Mouse (Mus musculus) forebrain, embryonic 12.5 days (tissue): ENCODE results near the gene Pnpo. TPM values are rescaled to one million over a fixed set of nuclear protein-coding genes. Genes with fewer than 3 reads are reported as not detected.
A peak's percentile ranks its signal among the peaks of the same experiment; 100 is the strongest.

ENCODE experiments used
- ATAC-seq: fragments of 200-750 bp; cut with Nextera tagmentation; 2 replicates; pipeline ENCODE4 v1.8.0; 2017; ENCODE audit warnings: moderate TSS enrichment; ENCODE audit not compliant: low FRiP score
- H3K27ac ChIP-seq: fragments of 300-500 bp; sonication (generic); 2 replicates; pipeline ENCODE4 v1.5.1; 2016; ENCODE audit warnings: mild to moderate bottlenecking
- H3K27me3 ChIP-seq: fragments of 300-500 bp; sonication (generic); 2 replicates; pipeline ENCODE4 v1.6.1; 2016; ENCODE audit warnings: mild to moderate bottlenecking
- H3K36me3 ChIP-seq: fragments of 300-500 bp; sonication (generic); replicated peaks from 2 replicates; pipeline ENCODE4 v1.6.1; 2016; ENCODE audit warnings: mild to moderate bottlenecking
- H3K4me1 ChIP-seq: fragments of 300-500 bp; sonication (generic); 2 replicates; pipeline ENCODE4 v1.6.1; 2016
- H3K4me2 ChIP-seq: fragments of 300-500 bp; sonication (generic); 2 replicates; pipeline ENCODE4 v1.6.1; 2016; ENCODE audit warnings: mild to moderate bottlenecking, moderate library complexity
- H3K4me3 ChIP-seq: fragments of 300-500 bp; sonication (generic); replicated peaks from 2 replicates; pipeline ENCODE4 v1.5.1; 2016; ENCODE audit warnings: mild to moderate bottlenecking
- H3K9ac ChIP-seq: fragments of 300-500 bp; sonication (generic); 2 replicates; pipeline ENCODE4 v1.6.1; 2016; ENCODE audit warnings: mild to moderate bottlenecking
- H3K9me3 ChIP-seq: fragments of 300-500 bp; sonication (generic); 2 replicates; pipeline ENCODE4 v1.6.1; 2016
- WGBS: fragments of 180-500 bp; shearing (Covaris S2); methylation state at CpG from one replicate; pipeline ENCODE4 v1.1.7; 2016; 5-methylcytosine and 5-hydroxymethylcytosine counted together
- polyA plus RNA-seq: library from polyadenylated mRNA; unstranded; fragments of >200 nt; fragmentation: Nextera tagmentation; extraction: Ambion mirVana; gene quantifications from 2 replicates; pipeline ENCODE4 v1.2.1, GENCODE M21; 2016

Pnpo gene
- 17.2 and 17.4 TPM in 2 replicates for polyA plus RNA-seq

DNA sequence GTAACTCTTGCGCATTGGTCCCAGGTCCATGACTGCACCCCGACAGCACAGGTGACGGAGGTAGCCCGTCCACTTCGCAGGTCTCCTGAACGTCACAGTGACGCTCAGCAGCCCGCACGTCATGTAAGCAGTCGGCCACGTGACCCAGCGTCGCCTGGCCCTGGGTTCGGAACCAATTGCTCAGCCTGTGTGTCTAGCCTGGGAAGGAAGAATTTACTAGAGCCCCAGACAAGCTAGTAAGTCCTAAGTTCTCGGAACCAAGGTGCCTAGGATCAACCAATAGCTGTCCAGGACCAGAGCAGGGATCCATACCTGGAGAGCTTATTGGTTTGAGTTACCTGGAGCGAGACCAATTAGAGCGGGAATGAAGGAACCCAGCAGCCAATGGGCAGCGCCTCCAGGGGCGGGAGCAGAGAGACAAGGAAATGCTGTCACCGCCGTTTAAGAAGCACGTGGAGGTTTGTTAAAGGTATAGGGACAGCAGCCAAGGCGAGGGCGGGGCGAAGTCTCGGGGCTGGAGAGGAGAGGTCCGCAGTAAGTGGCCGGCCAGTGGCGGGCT is at the start of gene Pnpo:
Gene Pnpo, minus strand, starts transcription at position 241 of the 559 bp plus-strand sequence.
- Histone ChIP-seq H3K4me2 (peak within 1 kb of the TSS; percentile 92), H3K36me3 (peaks cover 2% of the 10 kb centered on the region; the same call in 1 of the 2 replicates), H3K9ac (peak within 1 kb of the TSS; percentile 56), H3K27ac (no peak within 1 kb of the TSS), H3K4me1 (peaks cover 16% of the 10 kb centered on the region), H3K9me3 (no peaks in the 10 kb centered on the region), H3K27me3 (peaks cover 11% of the 10 kb centered on the region), H3K4me3 (peak within 1 kb of the TSS; percentile 49)
- peak; percentile 98 for ATAC-seq
- under 1% methylated on average over 29 of the region's 29 CpGs for WGBS

DNA sequence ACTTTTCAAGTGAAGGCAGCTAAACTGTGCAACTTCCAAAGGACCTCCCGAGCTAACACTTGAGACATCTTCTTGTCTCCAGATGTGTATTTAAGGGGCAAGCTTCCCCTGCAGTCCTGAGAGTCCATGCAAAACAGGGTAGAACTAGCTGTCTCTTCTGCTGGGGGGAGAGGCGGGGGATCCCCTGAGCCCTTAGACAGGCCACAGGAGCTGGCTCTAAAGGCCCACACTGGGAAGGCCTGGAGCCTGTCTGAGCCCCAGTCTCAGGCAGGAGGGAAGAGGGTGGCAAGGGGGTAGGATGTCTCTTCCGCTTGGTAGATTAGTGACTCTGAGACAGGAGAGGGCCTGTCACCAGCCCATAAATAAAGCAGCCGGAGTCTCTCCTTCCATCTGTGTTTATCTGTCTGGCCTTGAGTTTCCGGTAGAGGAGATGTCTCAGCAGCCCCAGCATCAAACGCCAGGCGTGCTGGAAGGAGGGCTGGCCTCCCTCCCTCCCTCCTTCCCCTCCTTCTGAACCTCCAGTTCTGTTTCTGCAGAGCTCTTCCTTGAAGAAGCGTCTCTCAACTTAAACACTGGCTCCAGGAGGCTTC is 49.0 kb upstream of the Pnpo start:
- Histone ChIP-seq H3K36me3 (no peaks in the 10 kb centered on the region), H3K9me3 (no peaks in the 10 kb centered on the region), H3K4me3 (no peak overlapping the region), H3K4me2 (no peak overlapping the region), H3K27me3 (peaks cover 68% of the 10 kb centered on the region), H3K9ac (no peak overlapping the region), H3K4me1 (peaks cover 30% of the 10 kb centered on the region), H3K27ac (no peak overlapping the region)
- no peak for ATAC-seq
- WGBS: 67% methylated on average over 8 of the region's 8 CpGs

DNA sequence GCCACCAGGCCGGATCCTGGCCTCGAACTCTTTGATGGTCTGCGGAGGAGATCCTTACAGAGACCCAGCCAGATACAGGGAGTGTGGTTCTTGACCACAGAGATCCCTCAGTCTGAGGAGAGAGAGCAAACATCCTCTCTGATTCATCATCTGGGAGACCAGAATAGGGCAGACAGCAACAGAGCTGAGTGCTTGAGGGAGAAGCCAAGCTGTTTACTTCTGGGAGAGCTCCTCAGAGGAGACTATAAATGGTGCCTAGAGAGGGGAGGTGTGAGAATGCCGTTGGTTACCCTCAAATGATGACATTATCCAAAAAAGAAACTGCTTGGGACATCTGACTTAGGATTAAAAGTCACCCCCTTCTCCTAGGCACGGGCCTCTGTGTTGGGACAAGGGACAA is 47.7 kb upstream of the Pnpo start:
- Histone ChIP-seq H3K4me2 (no peak overlapping the region), H3K4me3 (no peak overlapping the region), H3K27me3 (peaks cover 81% of the 10 kb centered on the region), H3K4me1 (peaks cover 23% of the 10 kb centered on the region), H3K36me3 (no peaks in the 10 kb centered on the region), H3K9ac (no peak overlapping the region), H3K27ac (no peak overlapping the region), H3K9me3 (no peaks in the 10 kb centered on the region)
- WGBS: 84% methylated on average over 5 of the region's 5 CpGs
- ATAC-seq: no peak

DNA sequence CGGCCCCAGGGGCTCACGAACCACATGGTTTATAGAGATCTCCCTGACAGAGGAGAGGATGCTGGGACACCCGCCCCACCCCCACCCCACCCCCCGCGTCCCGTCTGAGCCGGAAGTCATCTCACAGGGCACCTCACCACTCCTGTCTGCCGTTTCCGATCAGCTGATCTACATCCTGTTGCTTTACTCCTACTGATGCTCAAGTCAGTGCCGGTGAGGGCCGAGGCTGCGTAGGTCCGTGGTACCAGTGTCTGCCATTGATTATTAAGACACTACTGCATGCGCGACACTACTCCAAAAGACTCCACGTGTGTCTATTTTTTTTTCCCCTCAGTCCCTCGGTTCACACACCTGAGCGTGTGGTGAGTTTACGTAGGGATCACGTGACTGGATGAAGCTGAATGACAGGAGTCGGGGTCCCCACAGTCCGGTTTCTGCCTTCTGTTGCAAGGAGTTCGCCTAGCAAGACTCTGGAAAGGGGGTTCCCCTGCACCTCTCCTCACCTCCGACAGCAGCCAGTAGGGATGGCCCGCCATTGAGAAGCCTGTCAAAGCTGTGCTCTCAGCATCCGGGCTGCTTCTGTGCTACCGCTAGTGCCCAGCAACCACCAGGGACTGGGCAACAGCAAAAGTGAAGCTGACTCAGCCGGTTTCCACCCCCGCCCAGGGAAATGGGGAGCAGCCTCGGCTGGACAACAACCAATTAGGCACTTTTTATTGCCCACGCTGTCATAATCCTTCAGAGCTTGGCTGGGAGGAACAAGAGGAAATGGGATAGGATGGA is 44.3 kb upstream of the Pnpo start:
- no peaks in the 10 kb centered on the region for H3K36me3 ChIP-seq
- H3K27me3 ChIP-seq: peaks cover 83% of the 10 kb centered on the region
- H3K4me1 ChIP-seq: peaks cover 12% of the 10 kb centered on the region
- H3K9ac ChIP-seq: peak overlapping the region; percentile 2; the same call in 1 of the 2 replicates
- no peak overlapping the region for H3K27ac ChIP-seq
- H3K4me3 ChIP-seq: peak overlapping the region; percentile 21
- H3K9me3 ChIP-seq: no peaks in the 10 kb centered on the region
- 0 out of 2 replicates have a peak, but pooled peaks have one; percentile 14 for ATAC-seq
- WGBS: 5% methylated on average over 31 of the region's 31 CpGs
- peak overlapping the region; percentile 52 for H3K4me2 ChIP-seq

DNA sequence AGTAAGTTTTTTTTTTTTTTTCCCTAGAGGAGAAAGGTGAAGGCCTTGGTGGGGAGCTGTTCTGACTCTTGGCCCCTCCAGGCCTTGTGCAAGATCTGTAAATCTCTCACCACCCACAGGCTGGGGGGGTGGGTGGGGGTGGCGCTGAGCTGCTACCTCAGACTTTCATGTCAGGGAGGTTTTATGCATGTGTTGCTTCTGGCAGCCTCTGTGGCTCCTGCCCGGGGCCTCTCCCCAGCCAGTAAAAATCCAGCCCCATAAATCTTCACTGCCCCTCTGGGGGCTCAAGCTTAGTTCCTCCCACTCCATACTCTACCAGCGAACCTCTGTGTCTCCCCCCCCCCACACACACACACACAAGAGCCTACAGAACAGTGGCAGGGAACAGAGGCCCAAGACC is 42.7 kb upstream of the Pnpo start:
- Histone ChIP-seq H3K9me3 (no peaks in the 10 kb centered on the region), H3K27ac (no peak overlapping the region), H3K27me3 (peaks cover 75% of the 10 kb centered on the region), H3K4me2 (no peak overlapping the region), H3K4me1 (peaks cover 15% of the 10 kb centered on the region), H3K36me3 (no peaks in the 10 kb centered on the region), H3K4me3 (no peak overlapping the region), H3K9ac (no peak overlapping the region)
- ATAC-seq: no peak
- WGBS: 52% methylated on average over 3 of the region's 3 CpGs

DNA sequence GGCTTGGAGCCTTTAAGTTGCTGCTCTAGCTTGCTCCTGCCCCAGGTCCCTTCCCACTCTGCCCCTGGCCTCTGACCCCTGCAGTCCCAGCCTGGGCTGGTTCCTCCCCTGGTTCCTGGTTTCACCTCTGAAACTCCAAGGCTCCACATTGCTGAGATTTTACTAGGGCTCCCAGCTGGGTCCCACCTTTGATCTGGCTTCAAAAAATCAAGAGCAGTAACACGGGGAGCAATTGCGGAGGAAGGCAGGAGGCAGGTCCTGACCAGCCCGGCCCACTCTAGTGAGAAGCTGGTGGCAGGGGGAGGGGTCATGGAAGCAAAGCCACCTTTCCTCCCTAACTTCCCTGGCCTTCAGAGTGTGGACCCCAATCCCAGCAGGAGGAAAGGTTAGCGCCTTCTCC is 41.1 kb upstream of the Pnpo start:
- H3K9me3 ChIP-seq: no peaks in the 10 kb centered on the region
- H3K4me2 ChIP-seq: no peak overlapping the region
- H3K9ac ChIP-seq: no peak overlapping the region; the same call in 1 of the 2 replicates
- H3K27me3 ChIP-seq: peaks cover 72% of the 10 kb centered on the region
- WGBS: 29% methylated on average over 4 of the region's 4 CpGs
- ATAC-seq: no peak
- H3K4me1 ChIP-seq: peaks cover 15% of the 10 kb centered on the region
- no peak overlapping the region for H3K27ac ChIP-seq
- no peak overlapping the region for H3K4me3 ChIP-seq
- no peaks in the 10 kb centered on the region for H3K36me3 ChIP-seq

DNA sequence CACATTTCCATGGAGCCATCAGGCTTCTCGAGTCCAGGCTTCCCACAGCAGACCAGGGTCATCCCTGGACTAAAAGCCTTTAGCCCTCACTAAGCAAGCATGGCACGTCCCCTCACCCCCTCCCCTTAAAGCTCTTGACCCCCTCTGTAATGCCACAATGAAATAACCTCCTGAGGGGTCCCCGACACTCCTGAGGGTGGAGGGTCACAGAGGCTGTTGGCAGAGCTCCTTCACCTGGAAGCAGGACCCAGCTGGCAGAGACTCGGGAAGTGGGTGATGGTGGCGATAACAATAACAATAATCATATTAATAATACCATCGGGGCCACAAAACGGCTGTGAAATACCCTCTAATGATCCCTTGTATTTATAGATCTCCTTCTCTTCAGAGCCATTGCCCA is 39.1 kb upstream of the Pnpo start, which contains the start of gene Sp2:
Gene Sp2, minus strand, starts transcription at position 101 of the 400 bp plus-strand sequence.
- H3K9me3 ChIP-seq: no peaks in the 10 kb centered on the region
- WGBS: 76% methylated on average over 7 of the region's 7 CpGs
- peaks cover 18% of the 10 kb centered on the region for H3K4me1 ChIP-seq
- no peak for ATAC-seq
- peaks cover 53% of the 10 kb centered on the region for H3K27me3 ChIP-seq
- no peak within 1 kb of the TSS for H3K9ac ChIP-seq
- H3K36me3 ChIP-seq: no peaks in the 10 kb centered on the region
- 0 out of 2 replicates have a peak within 1 kb of the TSS, but pooled peaks have one; percentile 13 for H3K27ac ChIP-seq
- peak within 1 kb of the TSS; percentile 28; the same call in 1 of the 2 replicates for H3K4me2 ChIP-seq
- no peak within 1 kb of the TSS for H3K4me3 ChIP-seq

DNA sequence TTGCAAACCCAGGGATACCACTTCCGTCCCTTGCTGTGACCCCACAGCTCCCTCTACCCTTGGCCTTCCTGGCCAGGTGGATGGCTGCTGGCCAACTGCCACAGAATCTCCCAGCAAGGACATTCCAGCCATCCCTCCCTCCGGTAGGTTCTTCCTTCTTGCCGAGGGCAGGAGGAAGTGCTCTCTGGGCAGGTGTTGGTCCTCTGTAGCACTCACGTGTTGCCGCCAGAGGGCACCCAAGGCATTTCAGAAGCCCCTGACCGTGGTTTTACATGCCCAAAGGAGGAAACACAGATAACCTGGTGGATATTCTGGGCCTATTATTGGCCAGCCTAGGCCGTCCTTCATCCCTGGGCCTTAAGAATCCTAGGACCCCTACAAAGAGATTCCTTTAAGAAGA is 38.6 kb upstream of the Pnpo start:
- Histone ChIP-seq H3K9me3 (no peaks in the 10 kb centered on the region), H3K4me3 (no peak overlapping the region), H3K9ac (no peak overlapping the region), H3K4me2 (peak overlapping the region; percentile 28; the same call in 1 of the 2 replicates), H3K27me3 (peaks cover 48% of the 10 kb centered on the region), H3K36me3 (no peaks in the 10 kb centered on the region), H3K4me1 (peaks cover 13% of the 10 kb centered on the region), H3K27ac (no peak overlapping the region)
- 4% methylated on average over 7 of the region's 7 CpGs for WGBS
- ATAC-seq: no peak

DNA sequence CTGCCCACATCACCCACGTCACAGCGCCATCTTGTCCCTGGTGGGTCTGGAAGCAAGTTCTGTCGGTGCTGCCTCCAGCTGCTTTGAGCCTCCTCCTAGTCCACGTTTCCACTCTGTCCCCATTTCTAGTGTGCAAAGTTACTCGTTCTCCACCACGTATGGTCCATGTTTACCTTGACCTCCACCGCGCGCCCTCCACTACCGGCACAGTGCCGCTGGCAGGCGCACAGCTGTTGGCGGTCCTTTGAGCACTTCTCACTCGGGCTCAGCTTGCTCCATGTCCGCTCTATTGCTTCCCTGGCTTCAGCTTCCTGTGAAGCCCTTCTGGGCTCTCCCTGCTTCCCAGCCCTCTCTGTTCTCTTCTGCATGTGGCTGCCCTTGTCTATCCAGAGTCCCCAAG is 37.7 kb upstream of the Pnpo start:
- Histone ChIP-seq H3K9me3 (no peaks in the 10 kb centered on the region), H3K4me1 (peaks cover 16% of the 10 kb centered on the region), H3K4me3 (no peak overlapping the region), H3K36me3 (no peaks in the 10 kb centered on the region), H3K9ac (no peak overlapping the region), H3K27me3 (peaks cover 39% of the 10 kb centered on the region), H3K4me2 (no peak overlapping the region), H3K27ac (no peak overlapping the region)
- ATAC-seq: no peak
- WGBS: 83% methylated on average over 15 of the region's 15 CpGs

DNA sequence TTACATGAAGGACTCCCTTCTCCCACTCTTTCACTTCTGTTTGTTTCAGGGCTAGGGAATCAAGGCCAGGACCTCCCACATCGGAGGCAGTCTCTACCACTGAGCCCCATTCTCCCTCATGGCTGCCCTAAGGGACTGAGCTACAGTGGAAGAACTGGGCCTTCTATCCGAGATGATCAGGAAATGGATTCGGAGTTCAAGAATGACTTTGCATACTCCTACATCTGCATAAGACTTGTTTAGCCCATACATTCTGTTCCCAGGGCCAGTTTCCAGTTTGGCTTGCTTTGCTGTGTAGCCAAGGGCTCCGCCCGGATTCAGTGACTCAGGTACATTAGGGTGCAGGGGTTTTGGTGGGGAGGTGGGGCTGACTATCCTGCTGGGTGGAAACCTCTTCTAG is 36.2 kb upstream of the Pnpo start:
- H3K4me2 ChIP-seq: no peak overlapping the region
- ATAC-seq: no peak
- H3K9me3 ChIP-seq: no peaks in the 10 kb centered on the region
- H3K4me1 ChIP-seq: peaks cover 29% of the 10 kb centered on the region
- 80% methylated on average over 5 of the region's 5 CpGs for WGBS
- peaks cover 25% of the 10 kb centered on the region for H3K27me3 ChIP-seq
- H3K9ac ChIP-seq: 0 out of 2 replicates have a peak overlapping the region, but pooled peaks have one; percentile 17
- H3K27ac ChIP-seq: no peak overlapping the region
- no peak overlapping the region for H3K4me3 ChIP-seq
- H3K36me3 ChIP-seq: no peaks in the 10 kb centered on the region

DNA sequence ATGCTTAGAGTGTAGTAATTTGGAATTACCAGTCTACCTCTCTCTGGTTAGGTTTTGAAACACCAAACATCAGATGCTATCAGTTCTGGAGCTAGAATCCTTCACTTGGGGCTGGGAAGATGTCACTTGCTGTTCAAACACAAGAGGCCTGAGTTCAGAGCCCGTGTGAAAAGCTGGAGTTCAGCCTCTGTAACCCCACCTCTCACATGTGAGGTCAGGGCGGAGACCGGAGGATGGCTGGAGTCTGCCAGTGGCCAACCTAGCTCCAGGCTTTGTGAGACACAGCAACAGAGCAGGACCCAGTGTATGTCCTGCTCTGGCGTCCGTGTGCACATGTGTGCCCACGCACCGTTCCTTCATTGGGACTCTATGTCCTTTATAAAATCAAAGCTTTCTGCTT is 35.5 kb upstream of the Pnpo start:
- no peak overlapping the region for H3K27ac ChIP-seq
- 82% methylated on average over 7 of the region's 7 CpGs for WGBS

DNA sequence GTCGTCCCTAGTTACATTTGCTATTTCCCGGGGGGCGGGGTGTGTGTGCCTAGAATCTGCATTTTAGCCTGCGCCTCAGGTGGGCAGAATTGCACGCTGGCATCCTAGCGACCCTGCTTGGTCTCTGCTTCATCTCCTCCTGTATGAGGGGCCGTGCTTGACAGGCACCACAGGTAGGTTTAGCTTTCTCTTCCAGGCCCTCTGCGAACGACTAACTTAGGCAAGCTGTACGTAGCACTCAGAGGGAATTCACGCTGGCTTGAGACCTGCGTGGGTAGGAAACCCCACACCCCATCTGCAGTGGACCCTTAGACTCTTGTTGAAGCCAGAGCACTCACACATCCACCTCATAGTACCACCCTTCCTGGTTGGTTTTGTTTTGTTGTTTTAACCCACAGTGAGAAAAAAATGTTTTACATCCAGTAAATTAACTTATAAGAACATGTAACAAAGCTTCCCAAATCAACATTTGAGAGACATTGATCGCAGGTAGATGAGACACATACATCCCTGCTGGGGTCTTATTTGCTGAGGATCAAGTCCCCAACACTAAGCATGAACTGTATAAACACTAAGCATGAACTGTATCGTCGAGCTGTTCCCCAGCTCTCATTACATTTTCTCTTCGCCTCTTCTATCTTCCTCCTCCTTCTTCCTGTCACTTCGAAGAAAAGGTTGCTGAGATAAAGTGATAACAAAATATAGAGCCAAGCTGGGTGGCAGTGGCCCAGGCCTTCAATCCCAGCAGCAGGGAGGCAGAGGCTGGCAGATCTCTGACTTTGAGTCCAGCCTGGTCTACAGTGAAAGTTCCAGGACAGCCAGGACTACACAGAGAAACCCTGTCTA is 34.8 kb upstream of the Pnpo start:
- peaks cover 30% of the 10 kb centered on the region for H3K4me1 ChIP-seq
- H3K9me3 ChIP-seq: no peaks in the 10 kb centered on the region
- H3K27ac ChIP-seq: peak overlapping the region; percentile 82
- H3K4me2 ChIP-seq: peak overlapping the region; percentile 83
- no peaks in the 10 kb centered on the region for H3K36me3 ChIP-seq
- ATAC-seq: no peak
- peak overlapping the region; percentile 88 for H3K4me3 ChIP-seq
- WGBS: 35% methylated on average over 17 of the region's 17 CpGs
- H3K9ac ChIP-seq: peak overlapping the region; percentile 72
- peaks cover 12% of the 10 kb centered on the region for H3K27me3 ChIP-seq

More for the DNA sequence above, 35.5 kb upstream of the Pnpo start:
- no peak for ATAC-seq
- Histone ChIP-seq H3K9me3 (no peaks in the 10 kb centered on the region), H3K36me3 (no peaks in the 10 kb centered on the region), H3K4me3 (no peak overlapping the region), H3K27me3 (peaks cover 18% of the 10 kb centered on the region), H3K9ac (no peak overlapping the region), H3K4me2 (no peak overlapping the region), H3K4me1 (peaks cover 29% of the 10 kb centered on the region)
